In the genomic region with DNA sequence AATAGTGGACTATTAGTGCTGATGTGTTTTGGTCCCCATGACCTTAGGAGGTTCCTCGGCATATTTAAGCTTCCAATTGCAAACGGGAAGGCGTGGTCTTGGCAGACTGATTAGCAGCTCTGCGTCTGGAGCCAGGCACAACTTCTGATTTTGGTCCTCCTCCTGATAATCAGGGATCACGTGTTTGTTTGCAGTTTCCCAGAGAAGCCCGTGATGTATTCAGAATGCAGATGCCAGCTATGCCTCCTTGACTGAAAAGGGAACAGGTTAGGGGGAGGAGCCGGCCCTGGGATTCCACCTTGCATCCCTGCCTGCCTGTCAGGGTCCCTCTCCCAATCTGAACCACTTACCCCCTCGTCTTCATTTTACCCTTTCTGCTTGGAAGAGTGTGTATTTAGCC, we compare ENCODE assay signal across 9 mouse cellular contexts. TPM values are rescaled to one million over a fixed set of nuclear protein-coding genes. Genes with fewer than 3 reads are reported as not detected.
DNase-seq lines count a peak whose midpoint lies in the region; ATAC-seq lines count a peak whose summit lies in the region.
"Had no signal": no experiment of that assay in that cellular context is flagged by ENCODE, and none has a peak within 500 bp of the region (broad histone marks: within the 10 kb centered on the region; RNA-seq: fewer than 3 reads in every experiment).

No protein-coding gene starts in this region.

- H3K4me3 ChIP-seq in embryonic facial prominence, embryonic 10.5 days = peak overlapping the region; percentile 38
- peak overlapping the region; percentile 14; the same call in 1 of the 2 replicates for H3K4me3 ChIP-seq in forebrain, embryonic 12.5 days (replicated peaks)
- H3K4me3 ChIP-seq in midbrain, embryonic 12.5 days = peak overlapping the region; percentile 18; the same call in 1 of the 2 replicates

- no peaks in the 10 kb centered on the region for H3K9me3 ChIP-seq in embryonic facial prominence, embryonic 10.5 days
- H3K9me3 ChIP-seq in forebrain, embryonic 12.5 days = no peaks in the 10 kb centered on the region
- H3K9me3 ChIP-seq in midbrain, embryonic 12.5 days = no peaks in the 10 kb centered on the region

- H3K36me3 ChIP-seq in embryonic facial prominence, embryonic 10.5 days (replicated peaks) = peaks cover 20% of the 10 kb centered on the region
- no peaks in the 10 kb centered on the region for H3K36me3 ChIP-seq in forebrain, embryonic 12.5 days (replicated peaks)
- H3K36me3 ChIP-seq in midbrain, embryonic 12.5 days = 0 out of 2 replicates have a peak, but pooled peaks cover 7% of the 10 kb centered on the region

- H3K27ac ChIP-seq in embryonic facial prominence, embryonic 10.5 days (replicated peaks) = peak overlapping the region; percentile 59
- peak overlapping the region; percentile 71; the same call in 1 of the 2 replicates for H3K27ac ChIP-seq in forebrain, embryonic 12.5 days
- peak overlapping the region; percentile 73 for H3K27ac ChIP-seq in midbrain, embryonic 12.5 days (replicated peaks)
- H3K27ac ChIP-seq: liver, embryonic 14.5 days had no signal

- H3K27me3 ChIP-seq in embryonic facial prominence, embryonic 10.5 days (replicated peaks; ENCODE audit: low read depth, poor library complexity, severe bottlenecking) = no peaks in the 10 kb centered on the region
- H3K27me3 ChIP-seq in forebrain, embryonic 12.5 days = no peaks in the 10 kb centered on the region
- peaks cover 6% of the 10 kb centered on the region; the same call in 1 of the 2 replicates for H3K27me3 ChIP-seq in midbrain, embryonic 12.5 days

- H3K4me1 ChIP-seq in embryonic facial prominence, embryonic 10.5 days = peaks cover 67% of the 10 kb centered on the region
- peaks cover 66% of the 10 kb centered on the region for H3K4me1 ChIP-seq in forebrain, embryonic 12.5 days
- peaks cover 60% of the 10 kb centered on the region for H3K4me1 ChIP-seq in midbrain, embryonic 12.5 days

- H3K9ac ChIP-seq in forebrain, embryonic 12.5 days = 0 out of 2 replicates have a peak overlapping the region, but pooled peaks have one; percentile 27
- H3K9ac ChIP-seq in midbrain, embryonic 12.5 days (replicated peaks) = no peak overlapping the region; the same call in 1 of the 2 replicates
- H3K9ac ChIP-seq: liver, embryonic 14.5 days had no signal

- intact Hi-C loops in heart, postnatal 36 days (cut with DNase I) = no loop called here

- WGBS in embryonic facial prominence, embryonic 10.5 days = 15% methylated on average over 8 of the region's 8 CpGs
- WGBS in forebrain, embryonic 12.5 days = 5% methylated on average over 8 of the region's 8 CpGs
- 12% methylated on average over 8 of the region's 8 CpGs for WGBS in midbrain, embryonic 12.5 days

- H3K4me2 ChIP-seq in forebrain, embryonic 12.5 days = peak overlapping the region; percentile 45
- H3K4me2 ChIP-seq in midbrain, embryonic 12.5 days (replicated peaks) = peak overlapping the region; percentile 46

- ATAC-seq in forebrain, embryonic 12.5 days (ENCODE audit: low FRiP score) = peak; percentile 68
- peak; percentile 45; the same call in 1 of the 2 replicates for ATAC-seq in midbrain, embryonic 12.5 days (ENCODE audit: low FRiP score, low read depth)
- ATAC-seq in megakaryocyte-erythroid progenitor cell, adult 5-6 weeks (replicated peaks; ENCODE audit: low FRiP score, low TSS enrichment, poor library complexity, severe bottlenecking) = no peak

- peak; percentile 52 for DNase-seq in embryonic facial prominence, embryonic 10.5 days (ENCODE audit: low spot score)
- peak; percentile 7 for DNase-seq in heart, postnatal 36 days
- no peak for DNase-seq in lung, postnatal 36 days
- no peak for DNase-seq in B cell, adult 2 months
- DNase-seq: kidney, postnatal 36 days had no signal

RNA-seq across cellular contexts. Expression of gene Lef1, which starts 26.2 kb away (rescaled TPM):
- 51.2 and 61.3 TPM in 2 replicates for polyA plus RNA-seq in embryonic facial prominence, embryonic 10.5 days (2016; fragmentation: Nextera tagmentation; extraction: Ambion mirVana)
- 48.5 and 55.1 TPM in 2 replicates for polyA plus RNA-seq in forebrain, embryonic 12.5 days (2016; fragmentation: Nextera tagmentation; extraction: Ambion mirVana)
- under 1 TPM; 0.19 to 0.31 TPM for total RNA-seq in heart, postnatal 36 days (2021)
- 97.0 and 103 TPM in 2 replicates for polyA plus RNA-seq in midbrain, embryonic 12.5 days (2016; fragmentation: Nextera tagmentation; extraction: Ambion mirVana)
- total RNA-seq in megakaryocyte-erythroid progenitor cell, adult 5-6 weeks (2014; fragmentation: Nextera tagmentation) = 7.2 and 47.8 TPM in 2 replicates
- 0.23 and 0.34 TPM in 2 replicates for total RNA-seq in megakaryocyte-erythroid progenitor cell, adult 5-6 weeks (2017)

Comparison
In these comparisons a context has a peak if more than half of its experiments do, and no peak if none do; other contexts are left out.
1. DNase-seq: peak in embryonic facial prominence, embryonic 10.5 days (single experiment) and heart, postnatal 36 days (2 of 2); none in lung, postnatal 36 days (single experiment) and B cell, adult 2 months (0 of 2).
2. Peak in every context shown above with its lines, with median percentiles within 50 percentile points of each other: H3K27ac ChIP-seq and H3K4me3 ChIP-seq.